Mouse (Mus musculus) forebrain, postnatal 0 days (tissue): ENCODE results near the gene Slc12a3. TPM values are rescaled to one million over a fixed set of nuclear protein-coding genes. Genes with fewer than 3 reads are reported as not detected.

ENCODE experiments used
- ATAC-seq: fragments of 200-750 bp; cut with Nextera tagmentation; 2 replicates; pipeline ENCODE4 v1.8.0; 2017; ENCODE audit warnings: mild to moderate bottlenecking, moderate library complexity
- DNase-seq: peaks from one replicate; pipeline ENCODE4 v3.0.0-alpha.2; 2015
- H3K27ac ChIP-seq: fragments of 300-500 bp; sonication (generic); 2 replicates; pipeline ENCODE4 v1.5.1; 2014; ENCODE audit warnings: low read depth, mild to moderate bottlenecking, antibody characterized with exemption, low read length, moderate library complexity, mixed read lengths
- H3K27me3 ChIP-seq: fragments of 300-500 bp; sonication (generic); 2 replicates; pipeline ENCODE4 v1.6.1; 2014; ENCODE audit warnings: mild to moderate bottlenecking, low read length, mixed read lengths; ENCODE audit not compliant: insufficient read depth
- H3K36me3 ChIP-seq: fragments of 300-500 bp; sonication (generic); 2 replicates; pipeline ENCODE4 v1.6.1; 2014; ENCODE audit warnings: mild to moderate bottlenecking, moderate library complexity; ENCODE audit not compliant: insufficient read depth
- H3K4me1 ChIP-seq: fragments of 300-500 bp; sonication (generic); 2 replicates; pipeline ENCODE4 v1.6.1; 2014; ENCODE audit warnings: antibody characterized with exemption; ENCODE audit not compliant: insufficient read depth
- H3K4me2 ChIP-seq: fragments of 300-500 bp; sonication (generic); 2 replicates; pipeline ENCODE4 v1.6.1; 2014; ENCODE audit warnings: low read depth, mild to moderate bottlenecking, moderate library complexity
- H3K4me3 ChIP-seq: fragments of 300-500 bp; sonication (generic); 2 replicates; pipeline ENCODE4 v1.5.1; 2014; ENCODE audit warnings: low read depth, low read length, mixed read lengths
- H3K9ac ChIP-seq: fragments of 300-500 bp; sonication (generic); 2 replicates; pipeline ENCODE4 v1.6.1; 2014; ENCODE audit warnings: mild to moderate bottlenecking
- H3K9me3 ChIP-seq: fragments of 300-500 bp; sonication (generic); 2 replicates; pipeline ENCODE4 v1.6.1; 2016; ENCODE audit warnings: low read length
- CTCF ChIP-seq: sonication (generic); IDR thresholded peaks from 2 replicates; pipeline ENCODE4 v1.5.1; 2016; ENCODE audit warnings: antibody characterized with exemption, control low read depth, low read depth
- WGBS: fragments of 180-500 bp; shearing (Covaris S2); extraction: QIAGEN DNeasy Blood & Tissue Kit; methylation state at CpG from one replicate; pipeline ENCODE4 v1.1.7; 2014; 5-methylcytosine and 5-hydroxymethylcytosine counted together
- polyA plus RNA-seq: library from polyadenylated mRNA; unstranded; fragments of >200 nt; fragmentation: Nextera tagmentation; extraction: Ambion mirVana; gene quantifications from 2 replicates; pipeline ENCODE4 v1.2.1, GENCODE M21; 2015
- total RNA-seq: library from RNA; depleted of rRNA; stranded (reverse); fragments of >200 nt; gene quantifications from 2 replicates; pipeline ENCODE4 v1.2.3, GENCODE M21; 2014; rRNA removed

Gene Slc12a3
- total RNA-seq, result 0.29 TPM in 1 of 2 replicates, not detected in the other
- 0.08 and 0.12 TPM in 2 replicates for polyA plus RNA-seq

DNA sequence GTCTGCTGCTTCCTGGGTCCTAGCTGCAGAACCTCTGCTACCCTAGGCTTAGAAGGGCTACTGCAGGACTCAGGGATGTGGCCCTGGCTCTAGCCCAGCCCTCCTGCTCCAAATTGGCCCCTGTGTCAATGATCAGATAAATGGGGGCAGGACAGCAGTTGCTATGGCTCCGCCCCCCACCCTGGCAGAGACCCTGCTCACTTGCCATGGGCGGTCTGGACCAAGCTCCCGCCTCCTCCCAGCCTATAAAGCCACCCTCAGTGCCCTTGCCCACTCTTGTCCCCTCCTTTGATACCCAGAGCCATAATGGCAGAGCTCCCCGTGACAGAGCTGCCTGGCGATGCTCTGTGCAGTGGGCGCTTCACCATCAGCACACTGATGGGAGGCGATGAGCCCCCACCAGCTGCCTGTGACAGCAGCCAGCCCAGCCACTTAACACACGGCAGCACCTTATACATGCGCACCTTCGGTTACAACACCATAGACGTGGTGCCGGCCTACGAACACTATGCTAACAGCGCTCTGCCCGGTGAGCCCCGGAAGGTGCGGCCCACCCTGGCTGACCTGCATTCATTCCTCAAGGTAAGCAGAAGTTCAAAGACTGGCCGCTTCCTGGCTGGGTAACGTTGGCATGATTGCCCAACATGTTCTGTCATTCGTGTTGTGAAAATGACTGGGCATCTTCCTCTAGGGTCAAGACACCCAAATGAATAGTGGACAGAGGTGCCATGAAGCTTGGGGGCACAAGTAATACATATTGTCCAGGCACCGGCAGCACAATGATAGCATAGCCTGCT, at the start of gene Slc12a3:
TSS of gene Slc12a3 (plus strand) at position 270 of the 797 bp plus-strand sequence.
- Histone ChIP-seq H3K4me1 (no peaks in the 10 kb centered on the region), H3K27me3 (no peaks in the 10 kb centered on the region), H3K9ac (no peak within 1 kb of the TSS), H3K36me3 (no peaks in the 10 kb centered on the region; the same call in 1 of the 2 replicates), H3K4me3 (no peak within 1 kb of the TSS), H3K4me2 (no peak within 1 kb of the TSS), H3K9me3 (no peaks in the 10 kb centered on the region), H3K27ac (no peak within 1 kb of the TSS)
- 79% methylated on average over 21 of the region's 21 CpGs for WGBS
- ATAC-seq (no peak), DNase-seq (no peak)
- TF ChIP-seq CTCF, result no peak

DNA sequence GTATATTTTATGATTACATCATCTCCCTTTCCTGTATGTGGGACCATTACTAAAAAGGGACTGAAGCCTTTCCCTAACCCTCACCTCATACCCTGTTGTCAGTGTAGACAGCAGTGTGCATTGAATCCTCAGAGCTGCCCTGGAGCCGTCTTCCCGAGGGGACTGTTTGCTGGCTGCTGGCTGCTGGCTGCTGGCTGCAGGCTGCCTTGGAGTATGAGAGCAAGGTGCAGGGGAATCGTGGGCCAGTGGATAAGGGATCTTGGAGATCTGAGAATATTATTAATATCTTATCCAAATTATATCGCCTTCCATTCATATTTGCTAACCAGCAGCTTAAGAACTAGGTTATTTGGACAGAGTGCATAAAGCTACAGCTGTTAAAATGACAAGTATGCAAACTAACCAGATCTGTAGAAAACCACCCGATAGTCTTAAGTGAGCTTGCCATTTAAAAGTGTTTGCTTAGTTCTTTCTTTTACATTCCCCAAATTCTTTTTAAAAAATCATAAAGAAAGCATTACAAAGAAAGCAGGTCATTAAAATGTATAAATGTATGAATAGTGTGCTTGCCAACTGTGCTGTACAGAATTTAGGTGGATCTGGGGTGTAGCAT, 48.9 kb upstream of the Slc12a3 start:
- DNase-seq, result no peak
- H3K27ac ChIP-seq, result no peak overlapping the region
- no peak for TF ChIP-seq CTCF
- H3K4me3 ChIP-seq, result no peak overlapping the region
- WGBS, result 61% methylated on average over 5 of the region's 5 CpGs
- H3K9me3 ChIP-seq, result no peaks in the 10 kb centered on the region
- ATAC-seq, result no peak
- H3K9ac ChIP-seq, result no peak overlapping the region
- no peaks in the 10 kb centered on the region for H3K4me1 ChIP-seq
- H3K4me2 ChIP-seq, result no peak overlapping the region
- no peaks in the 10 kb centered on the region for H3K36me3 ChIP-seq
- no peaks in the 10 kb centered on the region for H3K27me3 ChIP-seq

DNA sequence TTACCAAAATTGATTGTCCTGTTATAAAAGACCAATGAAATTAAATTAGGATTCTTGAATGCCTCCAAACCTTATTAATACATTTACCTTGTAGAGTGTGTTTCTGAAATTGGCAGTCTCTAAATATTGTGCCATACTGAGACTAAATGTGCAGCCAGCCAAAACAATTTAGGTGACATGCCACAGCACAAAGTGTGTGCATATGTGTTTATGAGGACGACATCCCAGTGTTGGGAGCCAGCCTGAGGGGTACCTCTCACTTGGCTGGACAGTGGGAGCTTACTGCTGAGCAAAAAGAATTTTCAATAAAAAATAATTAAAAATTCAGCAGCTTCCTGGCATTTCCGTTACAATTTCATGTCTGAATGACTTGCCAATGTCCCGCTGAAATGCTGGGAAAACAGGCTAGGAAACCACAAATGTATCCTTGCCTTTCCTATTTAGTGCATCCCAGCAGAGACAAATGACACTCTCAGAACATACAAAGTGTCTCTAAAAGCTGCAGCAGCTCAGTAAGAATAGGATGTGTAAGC, 46.5 kb upstream of the Slc12a3 start:
- H3K4me3 ChIP-seq, result no peak overlapping the region
- no peak overlapping the region for H3K9ac ChIP-seq
- no peaks in the 10 kb centered on the region for H3K4me1 ChIP-seq
- no peak overlapping the region for H3K4me2 ChIP-seq
- H3K9me3 ChIP-seq, result no peaks in the 10 kb centered on the region
- ATAC-seq (no peak), DNase-seq (no peak)
- no peaks in the 10 kb centered on the region for H3K27me3 ChIP-seq
- TF ChIP-seq CTCF, result no peak
- H3K36me3 ChIP-seq, result peaks cover 2% of the 10 kb centered on the region; the same call in 1 of the 2 replicates
- 52% methylated on average over 3 of the region's 3 CpGs for WGBS
- H3K27ac ChIP-seq, result no peak overlapping the region

DNA sequence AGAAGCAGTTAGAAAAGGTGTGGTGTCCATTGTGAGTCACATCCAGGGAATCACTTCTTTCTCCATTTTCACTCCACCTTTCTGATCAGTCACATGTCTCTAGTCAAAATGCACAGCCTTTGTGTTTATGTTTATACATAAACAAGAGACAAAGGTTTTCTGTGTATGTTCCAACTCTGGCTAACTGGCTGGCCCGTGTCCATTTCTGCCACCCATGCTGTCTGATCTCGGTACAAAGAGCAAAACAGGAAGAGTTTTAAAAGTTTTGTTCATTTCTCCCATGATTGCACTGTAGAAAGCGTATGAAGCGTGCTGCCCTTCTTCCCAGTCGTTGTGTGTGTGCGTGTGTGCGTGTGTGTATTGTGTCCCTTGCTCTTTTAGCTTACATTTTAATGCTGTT, 44.8 kb upstream of the Slc12a3 start:
- no peak overlapping the region for H3K4me2 ChIP-seq
- H3K4me3 ChIP-seq, result no peak overlapping the region
- no peaks in the 10 kb centered on the region for H3K9me3 ChIP-seq
- WGBS, result 67% methylated on average over 7 of the region's 7 CpGs
- H3K9ac ChIP-seq, result no peak overlapping the region
- ATAC-seq (no peak), DNase-seq (no peak)
- peaks cover 4% of the 10 kb centered on the region; the same call in 1 of the 2 replicates for H3K36me3 ChIP-seq
- H3K4me1 ChIP-seq, result no peaks in the 10 kb centered on the region
- no peak overlapping the region for H3K27ac ChIP-seq
- H3K27me3 ChIP-seq, result no peaks in the 10 kb centered on the region
- no peak for TF ChIP-seq CTCF

DNA sequence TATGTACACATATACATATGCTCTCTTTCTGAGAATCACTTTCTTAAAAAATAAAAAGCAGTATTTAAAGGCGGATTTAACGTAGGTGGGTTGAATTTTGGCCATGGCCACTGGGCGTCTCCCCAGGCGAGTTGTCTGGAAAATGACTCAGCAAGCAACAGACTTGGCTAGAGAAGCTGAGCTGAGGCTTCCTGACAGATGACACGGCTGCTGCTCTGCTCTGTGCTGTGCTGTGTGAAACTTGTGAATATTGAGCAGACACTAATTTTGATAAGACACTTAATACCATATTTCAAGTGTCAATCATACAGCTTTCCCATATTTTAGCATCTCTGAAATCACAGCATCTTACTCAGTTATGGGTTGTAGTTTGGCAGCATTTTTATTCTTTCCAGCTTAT, 38.4 kb upstream of the Slc12a3 start:
- 68% methylated on average over 5 of the region's 5 CpGs for WGBS
- Histone ChIP-seq H3K4me2 (no peak overlapping the region), H3K27me3 (no peaks in the 10 kb centered on the region), H3K4me1 (no peaks in the 10 kb centered on the region), H3K36me3 (peaks cover 15% of the 10 kb centered on the region), H3K9me3 (no peaks in the 10 kb centered on the region), H3K4me3 (no peak overlapping the region), H3K9ac (no peak overlapping the region), H3K27ac (no peak overlapping the region)
- no peak for TF ChIP-seq CTCF
- DNase-seq (no peak), ATAC-seq (peak; percentile 71)

DNA sequence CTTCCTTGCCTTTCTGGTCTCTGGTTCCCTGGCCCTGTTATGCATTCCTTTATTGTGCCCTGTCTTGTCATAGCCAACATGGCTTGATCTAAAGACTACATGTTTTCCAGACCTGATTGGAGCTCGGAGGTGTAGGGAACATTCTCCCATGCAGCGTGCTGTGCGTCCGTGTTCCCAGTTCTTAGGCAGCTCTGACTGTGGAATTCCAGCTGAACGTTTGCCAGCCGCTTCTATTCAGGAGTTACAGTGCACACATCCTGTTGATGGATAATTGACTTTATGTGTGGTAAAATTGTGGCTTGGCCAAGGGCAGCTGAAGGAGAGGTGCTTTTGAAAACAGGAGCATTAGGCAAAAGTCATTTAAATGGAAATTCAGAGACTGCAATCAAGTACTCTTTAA, 36.9 kb upstream of the Slc12a3 start:
- DNase-seq, result no peak
- Histone ChIP-seq H3K27me3 (no peaks in the 10 kb centered on the region), H3K4me1 (no peaks in the 10 kb centered on the region), H3K4me2 (no peak overlapping the region), H3K27ac (no peak overlapping the region), H3K36me3 (peaks cover 15% of the 10 kb centered on the region), H3K9ac (no peak overlapping the region), H3K9me3 (no peaks in the 10 kb centered on the region), H3K4me3 (no peak overlapping the region)
- 39% methylated on average over 6 of the region's 6 CpGs for WGBS
- no peak for ATAC-seq
- TF ChIP-seq CTCF, result no peak

DNA sequence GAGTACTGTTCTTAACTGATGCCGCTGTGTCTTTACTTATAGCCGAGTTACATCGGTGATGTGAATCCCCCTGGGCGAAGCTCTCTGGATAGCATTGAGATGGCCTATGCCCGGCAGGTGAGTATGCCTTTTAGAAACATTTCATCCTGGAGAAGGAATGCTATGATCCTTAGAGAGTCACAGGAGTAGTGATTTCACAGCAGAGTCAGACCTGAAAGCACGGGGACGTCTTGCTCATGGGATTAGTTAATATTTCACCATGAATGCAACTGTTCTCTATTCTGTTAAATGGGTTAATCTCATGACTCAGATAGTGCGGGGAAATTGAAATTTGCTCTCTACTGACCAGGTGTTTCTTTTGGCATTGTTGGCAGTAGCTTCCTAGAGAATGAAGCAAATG, 36.4 kb upstream of the Slc12a3 start:
- Histone ChIP-seq H3K9ac (no peak overlapping the region), H3K9me3 (no peaks in the 10 kb centered on the region), H3K4me2 (no peak overlapping the region), H3K4me3 (no peak overlapping the region), H3K27me3 (no peaks in the 10 kb centered on the region), H3K36me3 (peaks cover 12% of the 10 kb centered on the region; the same call in 1 of the 2 replicates), H3K27ac (no peak overlapping the region), H3K4me1 (no peaks in the 10 kb centered on the region)
- ATAC-seq, result no peak
- no peak for TF ChIP-seq CTCF
- DNase-seq, result no peak
- WGBS, result 91% methylated on average over 8 of the region's 8 CpGs
